Mouse (Mus musculus) adipocyte (in vitro differentiated cells): ENCODE results near the gene Tmem114.

Experiments
- DNase-seq: peaks from one replicate; pipeline ENCODE4 v3.0.0-alpha.2; 2016; ENCODE audit warnings: low spot score

Gene Tmem114

DNA sequence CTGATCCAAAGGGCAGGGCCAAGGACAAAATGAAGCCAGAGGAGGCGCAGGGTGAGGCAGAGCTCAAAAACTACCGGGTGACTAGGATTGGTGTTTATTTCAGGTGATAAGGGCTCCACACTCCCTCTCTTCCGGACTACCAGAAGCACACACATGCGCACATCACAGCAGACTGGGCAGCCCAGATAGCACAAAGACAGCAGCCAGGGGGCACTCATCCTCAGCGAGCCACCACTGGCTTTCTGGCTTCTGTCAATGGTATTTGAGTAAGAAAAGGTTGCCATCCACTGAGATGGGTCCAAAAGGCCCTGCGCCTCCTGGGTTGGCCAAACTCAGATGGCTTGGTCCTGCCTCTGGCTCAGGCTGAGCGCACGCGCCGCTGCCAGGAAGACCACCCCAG is 15.7 kb downstream of the Tmem114 start:
- DNase-seq, result no peak

DNA sequence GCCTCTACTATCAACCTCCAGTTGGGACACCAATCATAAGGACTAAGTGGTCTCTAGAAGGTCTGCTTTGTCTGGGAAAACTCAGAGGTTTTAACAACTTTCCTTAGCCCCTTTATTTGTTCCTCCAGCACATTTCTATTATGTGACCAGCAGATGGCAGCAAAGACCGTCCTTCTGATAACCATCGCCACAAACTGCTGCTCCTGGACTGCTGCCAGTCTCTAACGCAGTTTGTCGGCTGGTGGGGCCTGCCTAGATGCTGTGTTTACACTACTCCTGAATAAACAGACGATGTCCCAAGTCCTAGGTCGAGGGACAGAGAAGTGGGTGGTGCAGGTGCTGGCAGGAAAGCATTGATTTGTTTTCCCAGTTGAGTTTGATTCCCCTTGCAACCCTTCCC is 18.2 kb downstream of the Tmem114 start:
- peak; percentile 83 for DNase-seq

DNA sequence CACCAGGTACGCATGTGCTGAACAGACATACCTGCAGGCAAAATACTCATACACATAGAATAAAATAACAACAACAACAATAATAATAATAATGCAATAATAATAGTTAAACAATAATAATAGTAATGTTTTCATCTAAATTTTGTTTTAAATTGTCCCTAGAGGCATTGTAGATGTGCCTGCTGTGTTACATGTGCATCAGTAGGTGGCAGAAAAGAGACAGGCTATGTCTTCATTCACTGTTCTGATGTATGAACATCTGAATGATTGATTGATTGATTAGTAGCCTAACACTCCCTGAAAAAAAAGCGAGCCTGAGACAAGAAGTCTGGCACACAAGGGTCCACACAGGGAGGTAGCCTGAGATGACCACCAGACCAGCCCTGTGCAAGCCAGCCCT is 22.3 kb downstream of the Tmem114 start:
- DNase-seq, result no peak

DNA sequence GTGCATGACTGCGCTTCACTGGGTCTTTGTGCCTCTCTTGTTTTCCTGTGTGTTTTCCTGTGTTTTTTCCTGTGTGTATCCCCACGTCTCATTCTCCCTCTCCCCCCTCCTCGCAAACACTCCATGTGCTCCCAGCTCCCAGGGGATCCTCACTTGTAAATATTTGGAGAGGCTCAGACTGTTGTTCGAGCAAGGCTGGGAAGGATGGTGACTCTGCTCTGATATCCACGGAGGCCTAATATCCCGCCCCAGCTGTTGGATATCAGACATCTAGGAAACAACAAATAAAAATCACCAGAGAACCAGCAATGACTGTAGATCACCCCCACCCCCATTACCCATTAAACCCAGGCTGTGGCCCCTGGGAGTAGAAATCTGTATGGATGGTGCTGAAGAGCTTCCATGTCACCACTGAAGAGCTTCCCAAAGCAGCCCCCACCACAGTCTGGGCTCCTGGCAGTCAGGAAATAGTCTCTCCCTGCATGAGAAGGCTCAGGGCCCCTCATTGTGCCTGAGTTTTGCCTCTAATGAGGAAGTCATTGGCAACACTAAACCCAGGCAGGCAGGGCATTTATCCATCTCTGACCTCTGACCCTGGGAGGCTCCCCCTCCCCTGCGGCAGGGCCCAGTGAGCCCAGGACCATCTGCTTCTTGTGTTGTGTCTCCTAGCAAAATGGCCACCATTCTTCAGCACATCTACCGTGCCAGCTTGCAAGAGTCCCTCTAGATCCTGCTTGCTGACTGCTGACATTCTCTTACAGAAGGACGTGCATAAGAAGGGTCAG is 23.6 kb downstream of the Tmem114 start:
- no peak for DNase-seq

DNA sequence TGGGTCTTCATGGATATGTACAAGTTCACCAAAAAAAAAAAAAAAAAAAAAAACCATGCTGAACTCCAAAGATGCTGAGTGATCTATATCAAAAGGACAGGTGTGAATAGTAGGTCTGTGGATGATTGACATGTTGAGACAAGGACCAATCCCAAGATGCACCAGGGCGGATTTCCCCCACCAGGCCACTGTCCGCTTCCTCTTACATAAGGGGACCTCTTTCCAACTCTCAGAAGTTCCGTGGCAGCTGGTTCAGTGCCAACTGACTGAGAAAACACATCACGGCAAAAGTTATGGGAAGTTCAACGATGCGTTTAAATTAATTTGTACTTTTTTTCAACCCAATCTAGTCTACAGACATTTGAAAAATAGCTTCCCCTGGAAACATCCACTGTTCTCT is 25.1 kb downstream of the Tmem114 start:
- no peak for DNase-seq

DNA sequence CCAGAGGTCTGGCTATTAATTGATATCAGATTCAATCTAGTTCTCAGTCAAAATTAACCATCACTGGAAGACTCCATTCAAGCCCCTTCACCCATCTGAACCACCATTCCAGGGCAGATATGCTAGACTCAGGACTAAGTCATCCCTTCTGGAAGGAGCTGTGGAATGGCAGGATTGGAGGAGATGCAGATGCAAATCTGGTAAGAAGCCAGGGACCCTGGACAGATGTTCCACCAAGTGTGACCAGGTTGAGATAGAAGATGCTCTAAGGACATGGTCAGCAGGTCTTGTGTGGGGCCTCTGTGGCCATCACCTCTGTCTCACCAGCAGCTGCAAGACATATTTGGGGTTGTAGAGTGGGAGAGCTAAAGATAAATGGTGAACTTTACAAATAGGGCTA is 30.0 kb downstream of the Tmem114 start:
- no peak for DNase-seq

DNA sequence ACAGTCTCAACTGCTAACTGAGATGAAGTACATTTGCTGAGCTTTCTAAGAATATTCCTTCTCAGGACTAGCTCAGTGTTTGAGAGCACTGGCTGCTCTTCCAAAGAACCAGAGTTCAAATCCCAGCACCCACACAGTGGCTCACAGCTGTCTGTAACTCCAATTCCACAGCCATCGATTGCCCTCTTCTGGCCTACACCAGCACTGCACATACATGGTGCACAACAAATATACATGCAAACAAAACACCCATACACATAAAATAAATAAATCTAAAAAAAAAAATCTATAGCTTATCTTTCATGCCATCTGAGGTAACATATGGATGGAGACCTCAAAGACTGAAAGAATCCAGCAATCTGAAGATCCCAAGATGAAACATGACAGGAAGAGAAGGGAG is 36.4 kb downstream of the Tmem114 start:
- DNase-seq, result no peak

DNA sequence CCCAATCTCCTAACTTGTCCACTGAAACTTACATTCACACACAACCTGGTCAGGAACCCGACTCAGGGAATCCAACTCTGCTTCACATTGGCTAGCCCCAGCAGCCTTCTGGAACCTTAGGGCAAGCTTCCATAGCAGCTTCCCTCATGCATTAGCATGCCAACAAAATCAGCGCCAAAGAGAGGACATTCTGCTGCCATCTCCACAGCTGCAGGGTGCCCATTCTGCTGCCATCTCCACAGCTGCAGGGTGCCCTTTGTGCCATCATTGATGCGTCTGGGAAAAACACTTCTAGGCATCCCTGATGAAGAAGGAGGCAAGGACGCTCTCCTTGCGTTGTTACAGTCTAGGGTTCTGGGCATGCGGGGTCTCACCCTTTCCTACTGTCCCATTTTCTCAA is 38.5 kb downstream of the Tmem114 start:
- no peak for DNase-seq

DNA sequence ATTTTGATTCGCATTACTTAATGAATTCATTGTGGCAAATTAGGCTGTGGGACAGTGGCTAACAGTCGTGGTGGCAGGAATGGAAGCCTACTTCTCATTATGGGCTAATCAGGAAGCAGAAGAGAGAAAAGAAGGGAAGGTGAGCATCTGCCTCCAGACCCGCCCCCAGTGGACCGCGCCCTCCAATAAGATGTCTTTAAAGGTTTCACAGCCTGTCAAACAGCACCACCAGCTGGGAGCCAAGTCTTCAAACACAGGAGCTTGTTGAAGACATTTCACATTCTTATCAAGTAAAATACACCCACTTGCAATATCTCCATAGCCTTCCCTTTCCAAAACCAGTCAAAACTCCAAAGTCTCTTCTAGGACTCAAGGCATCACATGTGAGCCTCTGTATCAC is 39.3 kb downstream of the Tmem114 start:
- DNase-seq, result no peak

DNA sequence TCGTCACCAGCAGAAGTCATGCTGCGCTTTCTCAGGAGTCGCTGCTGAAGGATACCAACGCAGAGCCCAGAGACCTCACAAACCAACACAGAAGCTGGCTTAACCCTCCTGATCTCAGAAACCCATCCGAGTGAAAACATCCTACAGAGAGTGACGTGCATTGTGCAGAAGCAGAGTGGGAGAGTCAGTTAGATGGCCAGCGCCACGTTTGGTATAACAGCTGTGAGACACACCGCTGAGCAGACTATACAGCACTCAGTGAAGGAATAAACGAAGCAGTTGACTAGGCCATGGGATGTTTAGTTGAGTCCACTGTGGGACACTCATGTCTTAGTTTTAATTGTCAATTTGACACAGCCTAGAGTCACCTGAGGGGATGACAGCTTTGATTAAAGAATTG is 40.2 kb downstream of the Tmem114 start:
- no peak for DNase-seq

DNA sequence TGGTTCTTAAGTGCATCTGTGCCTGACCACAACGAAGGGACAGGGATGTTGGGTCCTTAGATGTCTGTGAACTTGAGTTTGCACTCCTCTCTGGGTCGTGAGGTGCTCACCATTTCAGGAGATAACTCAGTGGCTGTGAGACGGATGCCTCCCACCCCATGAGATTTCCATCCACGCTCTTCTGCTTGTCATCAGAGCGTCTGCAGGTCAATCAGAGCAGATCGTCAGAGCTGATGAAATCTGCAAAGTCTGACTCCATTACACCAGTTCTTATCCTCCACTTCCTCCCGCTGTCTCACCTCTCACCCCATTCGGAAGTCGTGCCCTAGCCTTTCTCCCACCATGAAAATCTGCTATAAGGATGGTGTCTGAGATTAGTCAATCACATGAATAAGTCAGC is 41.5 kb downstream of the Tmem114 start:
- DNase-seq, result no peak

DNA sequence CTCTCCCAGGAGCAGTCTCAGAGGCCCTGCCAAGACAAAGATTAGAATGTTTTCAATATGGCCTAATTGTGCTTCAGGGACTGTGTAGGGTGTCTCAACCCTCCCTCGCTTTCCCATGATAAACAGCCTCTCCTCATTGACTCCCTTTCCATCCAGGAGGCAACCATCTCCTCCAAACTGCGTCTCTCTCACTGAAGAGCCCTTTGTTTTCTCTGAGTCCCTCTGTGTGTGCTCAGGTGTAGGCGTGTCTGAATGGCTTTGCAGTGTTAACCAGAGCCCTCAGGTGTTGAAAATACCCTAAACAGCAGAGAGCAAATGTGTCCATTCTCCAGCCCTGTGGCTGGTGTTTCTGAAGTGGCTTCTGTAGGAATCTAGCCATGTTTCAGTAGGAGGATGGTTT is 61.9 kb downstream of the Tmem114 start:
- DNase-seq, result no peak
